Mouse (Mus musculus) heart, adult 2 months (tissue): ENCODE data around the gene Zscan20. TPM values are rescaled to one million over a fixed set of nuclear protein-coding genes. Genes with fewer than 3 reads are reported as not detected.
A peak's percentile ranks its signal among the peaks of the same experiment; 100 is the strongest.
"Not testable (repeated sequence)": the region's sequence is repeated elsewhere in the genome, so short reads cannot be mapped to it uniquely, and the experiment has no call there.

Source experiments
- DNase-seq, 2 experiments: peaks; one replicate each; pipeline ENCODE4 v3.0.0; 2021
- H3K27ac ChIP-seq: fragments of 200-600 bp; 2 replicates; pipeline ENCODE4 v1.8.1; 2022
- H3K27me3 ChIP-seq: fragments of 200-500 bp; 2 replicates; pipeline ENCODE4 v1.6.1; 2012; ENCODE audit warnings: mild to moderate bottlenecking, low read length, inconsistent platforms, mixed read lengths; ENCODE audit not compliant: control insufficient read depth, insufficient read depth
- H3K36me3 ChIP-seq: fragments of 200-500 bp; 2 replicates; pipeline ENCODE4 v1.6.1; 2012; ENCODE audit warnings: low read length, inconsistent platforms; ENCODE audit not compliant: control insufficient read depth, insufficient read depth
- H3K4me1 ChIP-seq: fragments of 200-500 bp; 2 replicates; pipeline ENCODE4 v1.6.1; 2011; ENCODE audit warnings: low read length; ENCODE audit not compliant: control insufficient read depth, insufficient read depth
- H3K4me3 ChIP-seq: fragments of 200-600 bp; 2 replicates; pipeline ENCODE4 v1.8.1; 2022
- H3K79me2 ChIP-seq: fragments of 200-500 bp; replicated peaks from 2 replicates; pipeline ENCODE4 v1.6.1; 2012; ENCODE audit warnings: mild to moderate bottlenecking, inconsistent platforms, low read length, moderate library complexity, mixed read lengths; ENCODE audit not compliant: control insufficient read depth, insufficient read depth
- H3K9ac ChIP-seq: fragments of 200-500 bp; 2 replicates; pipeline ENCODE4 v1.6.1; 2012; ENCODE audit warnings: low read depth, mild to moderate bottlenecking, control low read depth, inconsistent platforms, low read length, mixed read lengths
- CTCF ChIP-seq: fragments of 200-600 bp; IDR thresholded peaks from 2 replicates; pipeline ENCODE4 v1.8.1; 2022; ENCODE audit warnings: antibody characterized with exemption, mild to moderate bottlenecking, moderate library complexity
- EP300 ChIP-seq: fragments of 200-500 bp; IDR thresholded peaks from 2 replicates; pipeline ENCODE4 v1.6.1; 2011; ENCODE audit warnings: low read depth, low read length, control low read depth; ENCODE audit not compliant: insufficient read depth
- POLR2A ChIP-seq: fragments of 200-500 bp; IDR thresholded peaks from 2 replicates; pipeline ENCODE4 v1.6.1; 2011; ENCODE audit warnings: mild to moderate bottlenecking, low read depth, low read length, control low read depth; ENCODE audit not compliant: insufficient read depth
- WGBS: fragments of 180-500 bp; shearing (Covaris S2); methylation state at CpG from one replicate; pipeline ENCODE4 v1.1.7; 2018; 5-methylcytosine and 5-hydroxymethylcytosine counted together
- intact Hi-C: fragments of 180-260 bp; cut with DNase I; formaldehyde crosslinking; loops from one replicate; pipeline ENCODE4 v1.15.1; 2025
- polyA plus RNA-seq: library from polyadenylated mRNA; depleted of rRNA; stranded (reverse); fragments of >200 nt; gene quantifications from 2 replicates; pipeline ENCODE4 v1.2.3, GENCODE M21; 2012
- total RNA-seq, 2 experiments: library from RNA; stranded (reverse); gene quantifications; 2 replicates each; pipeline ENCODE4 v1.2.3; 2021

Gene Zscan20
- total and polyA plus RNA-seq, 3 experiments, result 1.8 to 10.1 (median 6.0) TPM

GRCm38 (mm10) chr4:128618246-128618911, 8.5 kb upstream of the Zscan20 start, which contains the start of gene Tlr12:
Gene Tlr12 (minus strand): TSS chr4:128618619.
- intact Hi-C loops, result loop anchor here (5.0 to 10.0 kb wide), 3 partner anchors 84 to 239 kb away; no protein-coding TSS in a partner anchor
- Histone ChIP-seq H3K27me3 (peaks cover 2% of the 10 kb centered on the region; the same call in 1 of the 2 replicates), H3K79me2 (no peaks in the 10 kb centered on the region), H3K27ac (no peak within 1 kb of the TSS), H3K36me3 (no peaks in the 10 kb centered on the region), H3K4me1 (no peaks in the 10 kb centered on the region), H3K9ac (no peak within 1 kb of the TSS), H3K4me3 (no peak within 1 kb of the TSS)
- no peak for TF ChIP-seq POLR2A
- TF ChIP-seq EP300, result no peak
- TF ChIP-seq CTCF, result no peak
- WGBS, result 46% methylated on average over 15 of the region's 15 CpGs
- no peak for DNase-seq

- intact Hi-C loops, result loop anchor here (5.0 to 10.0 kb wide), 3 partner anchors 85 to 240 kb away; no protein-coding TSS in a partner anchor
- DNase-seq, result no peak
- H3K27me3 ChIP-seq, result peaks cover 2% of the 10 kb centered on the region; the same call in 1 of the 2 replicates
- H3K79me2 ChIP-seq, result no peaks in the 10 kb centered on the region
- H3K4me1 ChIP-seq, result no peaks in the 10 kb centered on the region
- no peak for TF ChIP-seq POLR2A
- no peak for TF ChIP-seq EP300
- no peak for TF ChIP-seq CTCF
- no peaks in the 10 kb centered on the region for H3K36me3 ChIP-seq
- 34% methylated on average over 17 of the region's 17 CpGs for WGBS
- H3K9ac ChIP-seq, result no peak overlapping the region
- no peak overlapping the region for H3K27ac ChIP-seq
- no peak overlapping the region for H3K4me3 ChIP-seq
These were observed 7.6 kb upstream of the Zscan20 start for GRCm38 (mm10) chr4:128617363-128618120.

- no peak overlapping the region for H3K27ac ChIP-seq
- no peaks in the 10 kb centered on the region for H3K4me1 ChIP-seq
- no peak for DNase-seq
- H3K9ac ChIP-seq, result no peak overlapping the region
- H3K27me3 ChIP-seq, result peaks cover 2% of the 10 kb centered on the region; the same call in 1 of the 2 replicates
- intact Hi-C loops, result loop anchor here (5.0 to 10.0 kb wide), 3 partner anchors 87 to 242 kb away; no protein-coding TSS in a partner anchor
- no peaks in the 10 kb centered on the region for H3K79me2 ChIP-seq
- no peak overlapping the region for H3K4me3 ChIP-seq
- H3K36me3 ChIP-seq, result no peaks in the 10 kb centered on the region
- 91% methylated on average over 14 of the region's 14 CpGs for WGBS
- TF ChIP-seq POLR2A, result no peak
- no peak for TF ChIP-seq CTCF
- no peak for TF ChIP-seq EP300
These were observed 5.9 kb upstream of the Zscan20 start for GRCm38 (mm10) chr4:128615761-128616160.

- Histone ChIP-seq H3K79me2 (no peaks in the 10 kb centered on the region), H3K27me3 (peaks cover under 1% of the 10 kb centered on the region; the same call in 1 of the 2 replicates), H3K36me3 (no peaks in the 10 kb centered on the region), H3K9ac (no peak overlapping the region), H3K27ac (no peak overlapping the region), H3K4me1 (no peaks in the 10 kb centered on the region), H3K4me3 (no peak overlapping the region)
- peak in 1 of 2 experiments; percentile 21 for DNase-seq
- TF ChIP-seq CTCF (peak; percentile 83), EP300 (no peak), POLR2A (no peak)
- WGBS, result 17% methylated on average over 8 of the region's 8 CpGs
- intact Hi-C loops, result loop anchor here (10.0 kb wide), 1 partner anchor 161 kb away; no protein-coding TSS in a partner anchor
These were observed 3.4 kb upstream of the Zscan20 start for GRCm38 (mm10) chr4:128613326-128613725.

GRCm38 (mm10) chr4:128611726-128612125, 1.8 kb upstream of the Zscan20 start:
- not testable (repeated sequence) for H3K4me1 ChIP-seq, H3K27me3 ChIP-seq, H3K36me3 ChIP-seq, H3K79me2 ChIP-seq, DNase-seq, H3K4me3 ChIP-seq, H3K9ac ChIP-seq, H3K27ac ChIP-seq
- intact Hi-C loops, result loop anchor here (10.0 kb wide), 1 partner anchor 163 kb away; no protein-coding TSS in a partner anchor
- WGBS, result 74% methylated on average over 3 of the region's 3 CpGs

GRCm38 (mm10) chr4:128610706-128611105, 808 bp upstream of the Zscan20 start:
- H3K79me2 ChIP-seq, result no peaks in the 10 kb centered on the region
- H3K9ac ChIP-seq, result no peak overlapping the region
- TF ChIP-seq POLR2A (no peak), CTCF (no peak), EP300 (no peak)
- intact Hi-C loops, result loop anchor here (10.0 kb wide), 1 partner anchor 164 kb away; no protein-coding TSS in a partner anchor
- no peaks in the 10 kb centered on the region for H3K27me3 ChIP-seq
- WGBS, result 27% methylated on average over 10 of the region's 10 CpGs
- DNase-seq, result no peak
- peak overlapping the region; percentile 59 for H3K4me3 ChIP-seq
- no peaks in the 10 kb centered on the region for H3K36me3 ChIP-seq
- H3K4me1 ChIP-seq, result no peaks in the 10 kb centered on the region
- H3K27ac ChIP-seq, result peak overlapping the region; percentile 54
